Mouse (Mus musculus) kidney, postnatal 25 days (tissue): Measurements from ENCODE around the gene Spdya.
"Not testable (repeated sequence)": the region's sequence is repeated elsewhere in the genome, so short reads cannot be mapped to it uniquely, and the experiment has no call there.

Source experiments
- DNase-seq, 2 experiments: peaks; one replicate each; pipeline ENCODE4 v3.0.0; 2021; ENCODE audit warnings: mixed read lengths in 2 of 2

Spdya gene

DNA sequence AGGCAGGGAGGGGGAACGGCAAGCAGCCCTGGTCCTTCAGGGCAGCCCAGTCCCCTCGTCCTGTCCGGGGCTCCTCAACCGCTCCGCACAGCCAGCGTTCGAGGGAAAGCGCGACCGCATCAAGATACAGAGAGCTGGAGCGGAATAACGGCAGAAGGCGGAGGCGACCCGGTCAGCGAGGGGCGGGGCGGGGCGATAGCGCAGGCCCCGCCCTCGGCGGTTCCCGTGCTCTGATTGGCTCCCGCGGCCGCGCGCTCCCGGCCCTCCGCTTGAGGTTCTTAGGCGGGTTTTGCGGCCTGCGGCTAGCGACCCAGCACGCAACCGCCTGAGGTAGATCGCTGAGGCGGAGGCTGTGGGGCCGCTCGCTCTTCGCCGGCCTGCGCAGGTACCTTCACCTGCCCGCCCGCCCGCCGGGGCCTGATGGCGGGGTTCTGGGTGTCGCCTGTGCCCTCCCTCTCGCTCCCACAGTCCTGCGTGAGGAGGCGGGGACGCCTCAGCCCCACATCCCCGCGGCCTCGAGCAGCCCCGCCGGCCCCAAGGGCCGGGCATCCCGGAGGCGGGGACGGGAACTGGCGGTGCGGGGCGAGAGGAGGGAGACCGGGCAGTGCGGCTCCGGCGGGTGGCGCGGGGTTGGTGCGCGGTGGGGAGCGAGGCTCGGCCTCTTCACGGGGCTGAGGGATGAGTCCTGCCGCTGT, at the start of gene Spdya:
Gene Spdya (plus strand): TSS at position 305 of the 695 bp plus-strand sequence.
- peak; percentile 89 to 94 for DNase-seq

DNA sequence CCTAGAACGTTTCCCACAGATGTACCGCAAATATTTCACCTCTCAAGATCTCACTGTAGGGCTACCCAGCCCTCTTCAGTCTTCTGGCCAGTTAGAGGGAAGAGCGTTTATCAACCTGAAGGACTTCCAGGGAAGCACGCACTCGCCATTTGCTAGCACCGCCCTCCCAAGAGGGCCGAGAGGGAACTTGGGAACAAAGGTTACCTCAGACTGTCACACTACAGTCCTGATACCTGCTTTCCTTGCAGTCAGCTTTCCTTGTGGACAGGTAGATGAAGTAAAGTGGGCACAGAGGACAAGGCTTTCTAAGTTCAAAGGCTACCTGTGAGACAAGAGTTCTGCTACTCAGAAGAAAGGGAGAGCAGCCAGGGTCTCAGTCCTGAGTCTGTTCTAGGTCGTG, 45.0 kb upstream of the Spdya start:
- no peak for DNase-seq

DNA sequence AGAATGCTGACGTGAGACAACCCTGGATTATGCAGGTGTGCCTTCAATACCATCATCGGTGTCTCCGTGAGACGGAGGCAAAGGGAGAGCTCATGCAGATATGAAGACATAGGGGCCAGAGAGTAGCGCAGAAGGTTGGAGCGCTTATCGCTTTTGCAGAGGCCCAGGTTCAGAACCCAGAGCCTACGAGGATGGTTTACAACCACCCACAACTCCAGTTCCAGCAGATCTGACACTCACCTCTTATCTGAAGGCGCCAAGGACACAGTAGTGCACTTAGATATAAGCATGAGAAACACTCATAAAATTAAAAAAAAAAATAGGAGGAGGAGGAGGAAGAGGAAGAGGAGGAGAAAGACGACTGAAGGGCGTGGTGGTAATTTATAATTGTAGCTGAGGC, 41.6 kb upstream of the Spdya start:
- DNase-seq: no peak

GRCm38 (mm10) chr17:71526302-71526708, 25.6 kb upstream of the Spdya start:
- no peak for DNase-seq

GRCm38 (mm10) chr17:71526711-71527564, 24.9 kb upstream of the Spdya start, which contains the start of gene Ndc80:
TSS of gene Ndc80 (minus strand) at chr17:71526857.
- peak; percentile 94 to 98 for DNase-seq

GRCm38 (mm10) chr17:71528042-71528441, 23.8 kb upstream of the Spdya start:
- DNase-seq: no peak

GRCm38 (mm10) chr17:71535595-71535994, 16.3 kb upstream of the Spdya start:
- DNase-seq: not testable (repeated sequence)

DNA sequence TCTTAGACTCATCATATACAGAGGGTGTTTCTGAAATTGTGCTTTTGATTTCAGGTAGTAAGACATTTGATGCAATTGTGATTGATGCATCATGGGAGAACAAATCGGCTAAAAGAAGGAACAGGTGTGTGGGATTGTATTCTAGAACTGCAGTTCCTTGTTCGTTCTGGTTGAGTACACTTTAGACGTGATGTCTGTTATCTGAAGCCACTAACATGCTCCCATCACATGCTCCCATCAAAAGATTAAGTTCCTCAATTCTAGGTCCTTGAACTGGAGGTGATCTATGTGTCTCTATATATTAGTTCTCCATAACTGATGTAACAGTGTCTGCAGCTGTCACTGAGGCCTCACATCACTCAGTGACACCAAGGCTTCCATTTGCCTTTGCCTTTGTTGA, 14.7 kb upstream of the Spdya start:
- no peak for DNase-seq

- peak in 1 of 2 experiments; percentile 13 for DNase-seq
These were observed 3.3 kb upstream of the Spdya start for GRCm38 (mm10) chr17:71548586-71548985.

GRCm38 (mm10) chr17:71551350-71551749, 511 bp upstream of the Spdya start:
- DNase-seq: no peak

DNA sequence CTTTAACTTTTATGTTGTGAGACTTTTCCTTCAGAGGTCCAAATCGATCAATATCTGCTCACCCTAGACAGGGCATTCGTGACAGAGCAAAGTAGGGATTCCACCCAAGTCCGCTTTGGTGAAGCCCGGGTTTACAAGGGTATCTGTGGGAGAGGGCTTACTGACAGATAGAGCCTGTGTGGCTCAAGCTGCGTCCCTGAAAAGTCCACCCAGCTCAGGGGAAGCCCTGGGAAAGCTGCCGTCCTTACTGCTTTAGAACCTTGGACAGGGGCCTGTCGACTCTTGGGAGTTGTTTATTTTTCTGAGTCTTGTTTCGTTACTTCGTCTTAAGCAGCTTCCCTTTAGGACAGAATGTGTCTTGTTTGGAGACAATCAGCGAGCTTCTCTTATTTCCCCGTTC, 1.0 kb downstream of the Spdya start:
- DNase-seq: no peak

DNA sequence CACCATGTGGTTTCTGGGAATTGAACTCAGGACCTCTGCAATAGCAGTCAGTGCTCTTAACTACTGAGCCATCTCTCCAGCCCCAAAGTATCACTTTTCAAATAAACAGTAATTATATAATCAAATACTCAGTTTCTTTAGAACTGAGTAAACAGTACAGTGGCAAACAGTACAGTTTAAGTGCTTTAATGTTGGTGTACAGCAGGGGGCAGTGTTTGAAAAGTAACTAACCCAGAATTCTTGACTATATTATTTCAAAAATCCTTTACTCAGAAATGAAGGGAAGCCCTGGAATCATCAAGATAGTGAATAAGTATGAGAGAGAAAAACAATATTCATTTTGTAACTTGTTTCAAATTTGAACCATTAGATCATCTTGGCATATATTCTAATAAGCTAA, 9.8 kb downstream of the Spdya start:
- peak in 1 of 2 experiments; percentile 54 for DNase-seq

DNA sequence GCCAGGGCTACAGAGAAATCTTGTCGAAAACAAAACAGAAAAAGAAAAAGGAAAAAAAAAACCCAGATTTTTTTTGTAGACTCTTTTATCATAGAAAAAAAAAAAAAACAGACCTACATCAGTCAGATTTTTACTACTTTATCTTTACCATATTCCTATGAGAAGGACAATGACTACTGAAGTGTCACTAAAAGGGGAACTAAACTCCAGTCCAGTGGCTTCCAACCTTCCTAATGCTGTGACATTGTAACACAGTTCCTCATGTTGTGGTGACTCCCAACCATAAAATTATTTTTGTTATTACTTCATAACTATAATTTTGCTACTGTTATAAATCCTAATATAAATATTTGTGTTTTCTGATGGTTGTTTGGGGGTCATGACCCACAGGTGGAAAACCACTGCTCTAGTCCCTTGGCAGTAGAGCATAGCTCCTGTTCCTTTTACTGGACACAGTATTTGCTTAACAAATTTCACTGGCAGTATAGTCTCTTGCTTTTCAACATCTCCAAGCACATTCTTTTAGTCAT, 27.4 kb downstream of the Spdya start:
- DNase-seq: no peak

- DNase-seq: no peak
These were observed 46.2 kb downstream of the Spdya start for GRCm38 (mm10) chr17:71597881-71598658.

DNA sequence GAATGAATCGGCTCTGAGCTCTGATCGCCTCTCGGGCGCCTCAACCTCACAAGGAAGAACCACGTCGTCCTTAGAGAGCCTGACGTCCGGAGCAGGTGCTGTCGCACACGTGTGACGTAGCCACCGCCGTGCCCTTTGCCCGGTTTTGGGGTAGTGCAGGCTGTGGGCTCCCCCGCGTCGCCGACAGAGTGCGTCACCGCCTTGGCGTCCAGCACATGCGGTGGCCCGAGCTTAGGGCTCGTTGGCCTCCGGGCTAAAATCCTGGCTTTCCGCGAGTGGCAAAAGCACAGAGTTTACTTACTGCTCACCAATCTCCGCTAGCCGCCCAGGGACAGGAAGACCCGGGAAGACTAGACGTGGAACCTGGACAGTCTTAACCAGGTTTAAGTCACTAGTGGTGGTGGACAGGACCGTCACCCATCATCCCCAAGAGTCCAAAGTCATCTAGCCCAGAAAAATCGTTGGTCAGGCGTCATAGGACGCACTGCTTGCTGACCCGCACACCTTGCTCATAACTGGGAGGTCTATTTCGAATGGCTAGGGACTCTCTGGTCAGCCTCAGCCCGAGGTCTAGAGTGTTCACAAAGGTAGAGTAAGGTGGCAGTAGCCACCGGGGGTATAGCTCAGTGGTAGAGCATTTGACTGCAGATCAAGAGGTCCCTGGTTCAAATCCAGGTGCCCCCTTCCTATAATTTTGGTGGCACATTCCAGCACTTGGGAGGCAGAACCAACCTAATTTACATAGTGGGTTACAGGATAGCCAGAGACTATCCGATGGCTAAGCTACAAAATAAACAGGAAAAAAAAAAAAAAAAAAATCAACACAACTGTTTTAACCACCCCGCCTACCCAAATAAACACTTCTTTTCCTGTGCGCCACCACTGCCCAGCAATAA, 47.0 kb downstream of the Spdya start:
- DNase-seq: peak; percentile 89 to 96

DNA sequence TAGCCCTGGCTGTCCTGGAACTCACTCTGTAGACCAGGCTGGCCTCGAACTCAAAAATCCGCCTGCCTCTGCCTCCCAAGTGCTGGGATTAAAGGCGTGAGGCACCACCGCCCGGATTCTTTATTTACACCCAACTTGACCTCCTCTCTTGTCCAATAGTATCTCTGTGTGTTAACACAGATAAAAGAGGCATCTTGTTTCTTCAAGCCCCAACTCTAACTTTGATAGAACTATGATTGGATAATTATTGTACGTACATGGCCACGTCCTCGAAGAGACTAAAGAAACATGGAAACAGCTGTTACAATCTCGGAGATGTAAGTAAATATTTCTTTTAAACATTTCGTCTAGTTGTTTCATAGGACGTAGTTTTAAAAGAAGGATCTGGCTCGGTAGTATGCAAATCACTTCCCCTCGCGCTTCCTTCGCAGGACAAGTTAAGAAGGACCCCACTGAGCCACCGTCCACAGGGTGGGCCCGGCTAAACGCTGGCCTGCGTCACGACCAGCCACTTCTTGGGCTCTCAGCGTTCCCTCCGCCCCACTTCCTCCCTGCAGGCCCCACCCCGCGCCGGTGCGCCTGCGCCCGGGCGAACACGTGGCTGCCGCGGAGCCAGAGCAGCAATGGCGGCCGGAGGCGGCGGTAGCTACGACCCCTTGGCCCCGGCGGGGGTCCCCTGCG, 63.9 kb downstream of the Spdya start, which contains the start of gene Wdr43:
Gene Wdr43 (plus strand): TSS at position 258 of the 681 bp plus-strand sequence.
- peak; percentile 96 to 98 for DNase-seq

DNA sequence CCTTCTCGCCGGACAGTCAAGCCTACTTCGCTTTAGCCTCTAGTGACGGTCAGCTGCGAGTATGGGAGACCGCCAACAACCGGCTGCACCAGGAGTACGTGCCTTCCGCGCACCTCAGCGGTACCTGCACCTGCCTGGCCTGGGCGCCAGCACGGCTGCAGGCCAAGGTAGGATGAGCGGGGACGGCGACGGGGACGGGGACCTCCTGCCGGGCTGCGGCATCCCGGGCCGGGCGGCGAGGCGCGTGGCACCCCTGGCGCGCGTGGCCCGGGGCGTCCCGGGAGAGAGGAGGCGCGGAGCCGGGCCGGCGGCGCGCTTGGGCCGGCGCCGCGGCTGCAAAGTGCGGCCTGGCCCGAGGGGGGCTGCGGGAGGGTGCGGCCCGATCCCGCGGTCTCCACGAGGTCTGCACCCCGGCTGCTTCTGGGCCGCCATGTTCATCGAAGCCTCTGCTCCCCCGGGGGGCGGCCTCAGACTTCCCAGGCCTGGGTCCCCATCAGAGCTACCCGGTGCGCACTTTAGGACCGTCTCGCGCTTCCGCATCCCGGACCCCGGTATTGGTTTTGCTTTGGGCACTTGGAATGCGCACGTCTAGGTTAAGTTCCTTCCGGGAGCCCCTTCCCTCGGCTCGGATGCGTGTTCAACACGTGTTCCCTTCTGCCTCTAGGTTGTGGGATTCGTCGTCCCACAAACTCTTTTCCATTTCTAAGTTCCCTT, 64.6 kb downstream of the Spdya start:
- DNase-seq: peak in 1 of 2 experiments; percentile 41

GRCm38 (mm10) chr17:71617033-71617362, 65.1 kb downstream of the Spdya start:
- no peak for DNase-seq

- no peak for DNase-seq
These were observed 66.1 kb downstream of the Spdya start for GRCm38 (mm10) chr17:71617974-71618373.

GRCm38 (mm10) chr17:71631806-71632205, 79.9 kb downstream of the Spdya start:
- no peak for DNase-seq

- no peak for DNase-seq
These were observed 81.5 kb downstream of the Spdya start for GRCm38 (mm10) chr17:71633350-71633749.
